Mouse (Mus musculus): ENCODE results near the gene Hipk2.

DNA sequence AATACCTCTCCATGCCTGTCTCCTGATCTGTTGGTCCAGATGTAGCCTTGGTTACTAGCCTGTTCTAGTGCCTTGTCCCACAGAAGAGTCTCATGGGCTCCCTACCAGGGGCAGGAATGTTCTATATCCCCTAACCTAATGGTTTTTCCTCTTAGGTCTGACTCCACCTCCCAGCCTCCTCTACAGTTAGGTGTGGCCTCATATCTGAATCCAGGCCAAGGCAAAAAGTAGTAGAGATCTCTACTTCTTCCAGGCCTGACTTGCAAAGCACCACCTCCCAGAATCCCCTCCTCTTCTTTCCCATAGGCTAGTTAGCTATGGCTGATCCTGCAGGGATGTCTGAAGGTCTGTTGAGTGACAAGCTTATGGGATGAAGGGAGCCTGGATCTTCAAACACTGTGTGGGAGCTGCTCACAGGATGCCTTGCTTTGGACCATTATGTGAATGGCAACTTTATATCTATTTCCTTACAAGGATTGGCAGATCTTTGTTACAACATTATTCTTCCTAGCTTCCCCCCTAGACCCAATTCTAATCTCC lies 36.2 kb upstream of the Hipk2 start:
- TF ChIP-seq CTCF (IDR thresholded peaks at IDR 0.05; ENCODE audit: control insufficient read depth, insufficient read depth, low read length) (no peak), POLR2A (IDR thresholded peaks at IDR 0.05; ENCODE audit: borderline replicate concordance, control insufficient read depth, low read depth, low read length) (no peak)

All from bone marrow, adult 2 months (tissue).